Mouse (Mus musculus) lung, postnatal 25 days (tissue): ENCODE results near the gene Bet1l.

Experiments
- DNase-seq: peaks from one replicate; pipeline ENCODE4 v3.0.0; 2022; ENCODE audit warnings: low spot score

Bet1l gene

GRCm38 (mm10) chr7:140858746-140859145 lies 1.4 kb upstream of the Bet1l start:
- DNase-seq, result no peak

DNA sequence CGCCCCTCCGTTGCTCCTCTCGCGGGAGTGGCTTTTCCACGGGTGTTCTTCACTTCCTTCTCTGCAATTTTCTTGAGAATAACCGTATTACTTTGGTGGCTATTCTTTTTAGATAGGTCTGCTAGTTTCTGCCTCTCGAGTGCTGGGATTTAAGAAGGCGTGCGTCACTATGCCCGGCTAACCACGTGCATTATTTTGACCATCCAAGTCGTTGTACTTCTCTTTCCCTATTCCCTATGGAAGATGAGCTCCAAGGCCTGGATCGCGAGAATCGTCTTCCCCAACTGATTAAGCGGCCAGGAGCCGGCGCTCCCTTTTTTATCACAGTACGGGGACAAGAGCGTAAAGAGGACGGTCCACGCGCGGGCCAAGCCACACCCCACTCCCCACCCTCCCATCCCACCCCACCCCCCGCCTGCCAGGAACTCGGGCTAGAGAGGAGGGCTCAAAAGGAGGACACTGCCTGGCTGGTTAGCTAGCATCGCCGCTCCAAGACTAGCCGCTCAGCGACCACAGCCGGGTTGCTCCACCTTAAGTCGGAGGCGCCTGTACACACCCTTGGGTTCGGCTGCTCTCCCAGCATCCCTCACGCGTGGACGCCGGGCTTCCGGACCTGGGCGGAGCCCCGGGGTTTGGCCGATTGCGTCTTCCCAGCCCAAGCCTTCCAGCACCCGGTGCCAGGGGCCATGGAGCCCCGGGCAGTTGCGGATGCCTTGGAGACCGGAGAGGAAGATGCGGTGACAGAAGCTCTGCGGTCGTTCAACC lies 410 bp downstream of the Bet1l start, which contains the start of gene Ric8a:
Gene Ric8a, plus strand, starts transcription at position 173 of the 765 bp plus-strand sequence.
- peak; percentile 94 for DNase-seq

DNA sequence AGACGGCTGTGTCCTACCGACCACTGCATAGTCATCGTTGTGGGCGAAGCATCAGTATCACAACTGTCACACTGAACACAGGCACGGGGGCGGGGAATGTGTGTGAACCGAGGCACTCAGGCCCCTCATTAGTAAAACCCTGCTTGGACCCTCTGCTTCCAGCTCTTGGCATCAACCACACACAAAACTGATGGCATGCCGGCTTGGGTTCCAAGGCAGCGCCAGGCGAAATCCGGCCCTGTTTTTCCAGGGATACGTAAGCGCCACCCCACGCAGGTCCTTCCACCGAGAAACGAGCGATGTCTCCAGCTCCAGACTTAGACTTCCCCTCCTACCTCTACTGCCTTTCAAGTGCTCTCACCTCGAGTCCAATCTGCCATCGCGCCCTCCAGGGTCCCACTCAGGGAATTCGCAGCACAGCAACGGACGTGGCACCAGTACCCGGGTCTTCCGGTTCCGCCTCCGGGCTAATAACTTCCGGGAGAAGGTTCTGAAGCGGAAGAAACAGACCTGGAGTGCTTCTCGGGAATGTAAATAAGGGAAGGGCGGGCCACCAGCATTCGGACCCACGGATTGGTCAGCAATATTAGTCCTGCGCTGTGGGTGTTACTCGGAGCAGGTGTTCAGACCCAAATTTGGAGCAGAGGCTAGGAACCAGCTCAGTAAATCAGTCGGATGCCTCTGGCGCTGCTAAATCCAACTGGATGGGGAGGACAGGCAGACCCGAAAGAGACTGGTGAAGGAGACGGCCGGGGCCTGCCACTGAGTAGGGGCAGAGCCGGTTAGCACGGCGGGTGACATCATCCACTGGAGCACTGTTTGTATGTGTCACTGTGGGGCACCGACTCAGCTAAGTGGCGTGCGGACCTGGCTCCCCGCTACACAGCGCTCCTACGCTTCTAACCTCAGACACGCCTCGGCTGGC lies 1.3 kb downstream of the Bet1l start, which contains the start of gene Gm45785:
Gene Gm45785, minus strand, starts transcription at position 472 of the 925 bp plus-strand sequence.
- DNase-seq, result peak; percentile 95

- DNase-seq, result no peak
Observed at GRCm38 (mm10) chr7:140855181-140855580, 2.2 kb downstream of the Bet1l start.

DNA sequence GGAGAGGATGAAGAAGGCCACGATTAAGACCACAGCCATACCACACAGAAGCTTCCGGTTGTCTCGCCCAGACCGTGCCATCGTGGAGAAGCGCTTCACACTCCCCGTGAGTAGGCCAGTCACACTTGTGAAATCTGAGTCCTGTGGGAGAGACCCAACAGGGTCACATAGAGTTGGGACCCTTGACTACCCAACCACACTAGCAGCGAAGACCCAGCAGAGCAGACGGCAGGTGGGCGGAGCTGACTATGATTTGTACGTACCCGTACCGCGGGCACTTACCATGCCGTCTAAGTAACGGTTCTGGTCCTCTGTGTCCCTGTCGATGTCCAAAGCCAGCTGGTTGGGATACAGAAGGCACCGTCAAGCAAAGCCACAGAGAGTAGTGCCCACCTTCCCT lies 2.9 kb downstream of the Bet1l start:
- no peak for DNase-seq

- DNase-seq, result no peak
Observed at GRCm38 (mm10) chr7:140853386-140853785, 4.0 kb downstream of the Bet1l start.

GRCm38 (mm10) chr7:140851916-140852315 lies 5.5 kb downstream of the Bet1l start:
- no peak for DNase-seq

GRCm38 (mm10) chr7:140848591-140848990 lies 8.8 kb downstream of the Bet1l start:
- DNase-seq, result no peak

GRCm38 (mm10) chr7:140847755-140848580 lies 9.4 kb downstream of the Bet1l start, which contains the start of gene Odf3:
Odf3 (plus strand) TSS chr7:140847805.
- DNase-seq, result no peak

- DNase-seq, result no peak
Observed at GRCm38 (mm10) chr7:140846676-140847075, 10.7 kb downstream of the Bet1l start.

GRCm38 (mm10) chr7:140845683-140846082 lies 11.7 kb downstream of the Bet1l start:
- no peak for DNase-seq

DNA sequence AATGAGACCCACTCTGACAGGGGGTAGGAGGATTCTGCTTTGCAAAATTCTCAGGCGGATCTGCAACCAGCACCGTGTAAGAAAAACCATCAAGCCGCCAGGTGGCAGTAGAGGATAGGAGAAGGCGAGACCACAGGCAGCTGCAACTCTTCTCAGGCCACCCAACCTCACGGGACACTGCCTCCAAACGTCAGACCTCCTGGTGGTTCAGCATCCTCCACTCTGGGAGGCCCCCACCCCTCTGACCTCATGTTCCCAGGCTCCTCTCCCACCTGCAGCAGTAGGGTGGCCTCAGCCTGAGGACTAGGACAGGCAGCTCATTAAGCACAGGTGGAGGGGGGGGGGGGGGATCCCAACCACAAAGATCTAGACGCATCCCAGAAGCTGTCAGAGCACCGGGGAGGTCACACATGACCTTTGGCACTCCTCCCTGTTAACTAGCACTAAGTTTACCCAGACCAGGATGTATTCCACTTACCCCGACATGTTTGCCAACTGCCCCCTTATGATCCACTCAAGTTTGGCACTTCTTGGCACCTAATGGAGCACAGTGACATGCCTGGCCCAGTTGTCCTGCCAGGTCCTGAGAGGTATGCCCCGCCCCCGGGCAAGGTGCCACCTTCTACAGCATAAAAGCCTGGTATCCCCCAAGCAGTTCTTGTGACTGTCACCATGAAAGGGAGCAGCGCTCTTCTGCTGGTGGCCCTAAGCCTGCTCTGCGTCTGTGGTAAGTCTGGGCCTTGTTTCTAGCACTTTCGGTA lies 12.3 kb downstream of the Bet1l start, which contains the start of gene Scgb1c1:
Gene Scgb1c1, plus strand, starts transcription at position 643 of the 761 bp plus-strand sequence.
- DNase-seq, result peak; percentile 92

DNA sequence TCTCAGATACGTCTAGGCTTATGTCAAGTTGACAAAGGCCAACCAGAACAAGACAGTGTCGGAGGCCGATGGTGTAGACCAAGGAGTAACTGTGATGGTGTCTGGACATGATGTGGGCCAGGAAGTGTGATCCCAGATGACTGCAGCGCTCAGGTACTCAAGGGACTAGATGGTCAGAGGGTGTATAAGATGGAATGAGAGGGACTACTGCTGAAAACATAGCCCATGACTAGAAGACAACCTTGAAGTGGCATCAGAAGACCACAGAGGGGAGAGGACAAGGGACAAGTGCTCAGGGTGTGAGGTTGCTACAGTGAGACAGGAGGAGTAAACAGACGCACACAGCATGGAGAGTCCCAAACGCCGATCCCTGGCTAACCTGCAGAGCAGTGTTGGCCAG lies 13.6 kb downstream of the Bet1l start:
- DNase-seq, result no peak

- DNase-seq, result no peak
Observed at GRCm38 (mm10) chr7:140840750-140841735, 16.3 kb downstream of the Bet1l start.

DNA sequence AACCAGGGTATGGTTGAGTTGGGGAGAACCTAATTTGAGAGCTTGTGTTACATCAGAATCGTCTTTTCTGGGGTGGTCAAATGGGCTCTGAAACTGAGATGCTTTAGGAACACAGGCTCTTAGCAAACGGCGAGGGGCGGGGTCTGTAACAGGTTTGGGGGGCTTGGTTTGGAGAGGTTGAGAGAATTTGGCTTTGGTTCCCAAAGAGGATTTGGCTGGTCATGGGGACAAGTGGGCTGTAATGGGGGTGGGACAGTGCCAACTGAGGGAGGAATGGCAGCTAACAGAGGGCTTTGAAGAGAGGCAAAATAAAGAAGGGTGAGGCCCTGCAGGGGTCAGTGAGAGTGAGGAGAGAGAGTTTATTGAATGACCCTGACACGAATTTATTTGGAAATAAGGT lies 17.8 kb downstream of the Bet1l start:
- no peak for DNase-seq

DNA sequence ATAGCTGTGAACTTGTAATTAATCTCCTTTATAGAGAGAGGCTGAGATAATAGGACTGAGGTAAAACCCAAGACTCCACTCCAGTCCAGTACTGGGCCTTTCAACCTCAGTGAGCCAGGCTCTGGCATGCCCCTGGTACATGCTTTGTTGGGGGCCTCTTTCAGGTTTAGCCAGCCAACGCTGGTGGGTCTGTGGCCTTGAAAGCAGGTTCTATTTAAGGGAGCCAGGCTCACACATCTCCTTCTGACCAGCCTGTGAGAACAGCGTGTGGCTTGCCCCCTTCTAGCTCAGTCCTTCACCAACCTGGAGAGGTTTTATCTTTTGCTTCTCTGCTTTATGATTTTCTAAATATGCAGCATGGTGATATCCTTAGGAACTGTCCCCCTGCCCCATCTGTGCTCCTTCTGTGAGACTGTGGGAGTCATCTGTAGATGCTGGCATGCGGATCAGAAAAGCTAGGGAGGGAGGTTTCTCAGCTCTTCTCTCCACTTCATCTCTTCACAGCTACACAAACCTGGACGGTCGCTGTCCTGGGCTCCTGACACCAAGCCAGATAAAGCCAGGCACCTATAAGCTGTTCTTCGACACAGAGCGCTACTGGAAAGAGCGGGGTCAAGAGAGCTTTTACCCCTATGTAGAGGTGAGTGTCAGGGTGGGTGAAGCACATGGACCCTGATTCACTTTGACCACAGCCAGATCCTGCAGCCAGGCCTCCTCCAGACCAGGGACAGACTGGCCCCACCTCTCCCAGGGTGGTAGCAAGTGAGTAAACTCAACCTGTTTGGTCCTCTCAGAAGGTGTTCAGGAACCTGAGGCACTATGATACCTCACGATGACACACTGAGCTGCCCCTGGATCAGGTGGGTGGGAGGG lies 20.9 kb downstream of the Bet1l start:
- DNase-seq, result no peak

DNA sequence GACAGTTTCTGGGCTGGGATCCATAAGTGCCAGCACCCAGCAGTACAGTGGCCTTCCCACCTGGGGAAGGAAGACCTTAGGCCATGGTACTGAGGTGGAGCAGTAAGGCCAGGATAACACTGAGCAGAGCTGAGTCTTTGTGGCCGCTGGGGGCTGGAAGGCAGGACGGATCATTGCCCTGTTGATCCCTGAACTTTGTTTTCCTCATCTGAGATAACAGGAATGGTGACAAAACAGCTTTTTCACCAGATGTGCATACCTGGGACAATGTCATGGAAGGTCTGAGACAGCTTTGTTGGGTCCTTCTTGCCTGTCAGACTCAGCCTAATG lies 21.7 kb downstream of the Bet1l start:
- no peak for DNase-seq

DNA sequence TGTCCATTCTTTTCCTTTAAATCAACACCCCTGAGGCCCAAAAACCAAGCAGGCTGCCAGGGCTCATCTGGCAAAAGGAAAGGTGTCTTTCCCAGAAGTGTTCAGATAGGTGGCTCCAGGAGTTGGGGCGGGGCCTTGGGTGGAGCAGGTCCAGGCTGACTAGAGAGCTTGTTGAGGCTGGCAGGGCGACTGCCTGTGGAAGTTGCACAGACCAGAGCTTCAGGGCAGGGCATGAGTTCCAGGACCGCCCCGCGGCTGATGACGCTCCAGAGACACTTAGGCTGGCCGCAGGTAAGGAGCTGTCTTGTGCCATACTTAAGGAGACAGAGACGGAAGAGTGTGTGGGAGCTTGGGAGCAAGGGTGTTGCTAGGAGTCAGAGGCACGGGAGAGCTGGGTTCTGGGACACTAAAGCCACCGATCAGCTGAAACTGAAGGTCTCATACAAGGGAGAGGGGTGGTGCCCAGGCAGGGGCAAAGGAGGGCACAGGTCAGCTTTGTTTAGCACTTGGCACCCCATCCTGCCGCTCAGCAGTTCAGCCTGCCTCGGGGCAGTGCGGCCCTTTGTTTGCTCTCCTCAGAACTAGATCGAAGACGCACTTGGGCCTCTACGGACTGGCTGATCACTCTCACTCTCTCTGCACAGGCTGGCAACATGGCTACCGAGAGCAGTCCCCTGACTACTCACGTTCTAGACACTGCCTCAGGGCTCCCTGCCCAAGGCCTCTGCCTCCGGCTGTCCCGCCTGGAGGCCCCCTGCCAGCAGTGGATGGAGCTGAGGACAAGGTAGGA lies 22.2 kb downstream of the Bet1l start, which contains the start of gene Urah:
Gene Urah, plus strand, starts transcription at position 51 of the 790 bp plus-strand sequence.
- peak; percentile 74 for DNase-seq
